Mouse (Mus musculus) heart, postnatal 36 days (tissue): ENCODE data around the gene Arl14. TPM values are rescaled to one million over a fixed set of nuclear protein-coding genes. Genes with fewer than 3 reads are reported as not detected.
"Not testable (repeated sequence)": the region's sequence is repeated elsewhere in the genome, so short reads cannot be mapped to it uniquely, and the experiment has no call there.

Source experiments
- DNase-seq, 2 experiments: peaks; one replicate each; pipeline ENCODE4 v3.0.0; 2021 to 2022
- intact Hi-C: fragments of 180-260 bp; cut with DNase I; formaldehyde crosslinking; loops from one replicate; pipeline ENCODE4 v1.15.1; 2025
- total RNA-seq, 2 experiments: library from RNA; stranded (reverse); gene quantifications; 2 replicates each; pipeline ENCODE4 v1.2.3; 2021

Gene Arl14
- total RNA-seq, 2 experiments from 2014 or later: not detected

- no peak for DNase-seq
- intact Hi-C loops: no loop called here
Observed at GRCm38 (mm10) chr3:69212246-69212645, 10.0 kb upstream of the Arl14 start.

GRCm38 (mm10) chr3:69213465-69213864 is 8.8 kb upstream of the Arl14 start:
- intact Hi-C loops: no loop called here
- DNase-seq: no peak

GRCm38 (mm10) chr3:69214566-69214965 is 7.7 kb upstream of the Arl14 start:
- no peak for DNase-seq
- intact Hi-C loops: no loop called here

- intact Hi-C loops: no loop called here
- no peak for DNase-seq
Observed at GRCm38 (mm10) chr3:69222502-69222900, 282 bp downstream of the Arl14 start.

- no peak for DNase-seq
- intact Hi-C loops: no loop called here
Observed at GRCm38 (mm10) chr3:69222987-69223386, 768 bp downstream of the Arl14 start.

GRCm38 (mm10) chr3:69223666-69224065 is 1.4 kb downstream of the Arl14 start:
- intact Hi-C loops: no loop called here
- DNase-seq: no peak

GRCm38 (mm10) chr3:69225019-69225418 is 2.8 kb downstream of the Arl14 start:
- intact Hi-C loops: no loop called here
- no peak for DNase-seq

GRCm38 (mm10) chr3:69226496-69226895 is 4.3 kb downstream of the Arl14 start:
- DNase-seq: no peak
- intact Hi-C loops: no loop called here

- no peak for DNase-seq
- intact Hi-C loops: no loop called here
Observed at GRCm38 (mm10) chr3:69228002-69228401, 5.8 kb downstream of the Arl14 start.

- intact Hi-C loops: no loop called here
Observed at GRCm38 (mm10) chr3:69231522-69232138, 9.4 kb downstream of the Arl14 start.

GRCm38 (mm10) chr3:69233552-69234189 is 11.5 kb downstream of the Arl14 start:
- intact Hi-C loops, DNase-seq: not testable (repeated sequence)

More at GRCm38 (mm10) chr3:69231522-69232138, 9.4 kb downstream of the Arl14 start:
- no peak for DNase-seq

GRCm38 (mm10) chr3:69234525-69234924 is 12.3 kb downstream of the Arl14 start:
- intact Hi-C loops: no loop called here
- DNase-seq: no peak

GRCm38 (mm10) chr3:69235806-69236205 is 13.6 kb downstream of the Arl14 start:
- intact Hi-C loops: loop anchor here (5.0 kb wide), 3 partner anchors 246 to 671 kb away; no protein-coding TSS in a partner anchor
- no peak for DNase-seq

- intact Hi-C loops: loop anchor here (5.0 kb wide), 3 partner anchors 246 to 671 kb away; no protein-coding TSS in a partner anchor
- DNase-seq: no peak
Observed at GRCm38 (mm10) chr3:69236491-69236890, 14.3 kb downstream of the Arl14 start.

GRCm38 (mm10) chr3:69238141-69238851 is 16.1 kb downstream of the Arl14 start:
- DNase-seq: peak; percentile 39 to 73

GRCm38 (mm10) chr3:69239246-69239645 is 17.0 kb downstream of the Arl14 start:
- intact Hi-C loops: loop anchor here (5.0 kb wide), 3 partner anchors 243 to 668 kb away; no protein-coding TSS in a partner anchor
- no peak for DNase-seq

More at GRCm38 (mm10) chr3:69238141-69238851, 16.1 kb downstream of the Arl14 start:
- intact Hi-C loops: loop anchor here (5.0 kb wide), 3 partner anchors 244 to 669 kb away; no protein-coding TSS in a partner anchor

- no peak for DNase-seq
- intact Hi-C loops: no loop called here
Observed at GRCm38 (mm10) chr3:69241020-69241419, 18.8 kb downstream of the Arl14 start.

- intact Hi-C loops: no loop called here
Observed at GRCm38 (mm10) chr3:69253096-69253866, 31.1 kb downstream of the Arl14 start.

GRCm38 (mm10) chr3:69254676-69255075 is 32.5 kb downstream of the Arl14 start:
- DNase-seq: no peak
- intact Hi-C loops: loop anchor here (5.0 kb wide), 3 partner anchors 93 to 448 kb away; no protein-coding TSS in a partner anchor

More at GRCm38 (mm10) chr3:69253096-69253866, 31.1 kb downstream of the Arl14 start:
- no peak for DNase-seq

- intact Hi-C loops: loop anchor here (5.0 kb wide), 3 partner anchors 90 to 445 kb away; no protein-coding TSS in a partner anchor
Observed at GRCm38 (mm10) chr3:69257049-69257699, 35.0 kb downstream of the Arl14 start.

More at GRCm38 (mm10) chr3:69257049-69257699, 35.0 kb downstream of the Arl14 start:
- peak; percentile 13 to 29 for DNase-seq
